Mouse (Mus musculus) hematopoietic stem cell, adult 5-6 weeks (primary cell): ENCODE measurements around the gene Akap2. TPM values are rescaled to one million over a fixed set of nuclear protein-coding genes. Genes with fewer than 3 reads are reported as not detected.

Source experiments
- ATAC-seq, 2 experiments: fragments of 125-278 bp in 1 of 2; replicated peaks in 1 of 2; 2 replicates each; pipeline ENCODE4 v1.8.0; 2016 to 2017; ENCODE audit warnings: inconsistent platforms in 2 of 2, mild to moderate bottlenecking in 2 of 2, moderate number of reproducible peaks in 2 of 2, low read depth in 1 of 2, moderate TSS enrichment in 1 of 2; ENCODE audit not compliant: low FRiP score in 2 of 2, poor library complexity in 2 of 2, severe bottlenecking in 2 of 2, insufficient read depth in 1 of 2, low TSS enrichment in 1 of 2
- total RNA-seq: library from RNA; stranded (forward); fragments of 172-1452, 232-1000 nt; gene quantifications from 2 replicates; pipeline ENCODE4 v1.2.3, GENCODE M21; 2017

Gene Akap2
- total RNA-seq, 1 experiment from 2014 or later = under 0.01 TPM

GRCm38 (mm10) chr4:57837089-57837488 is 119.6 kb downstream of the Akap2 start:
- ATAC-seq = no peak

DNA sequence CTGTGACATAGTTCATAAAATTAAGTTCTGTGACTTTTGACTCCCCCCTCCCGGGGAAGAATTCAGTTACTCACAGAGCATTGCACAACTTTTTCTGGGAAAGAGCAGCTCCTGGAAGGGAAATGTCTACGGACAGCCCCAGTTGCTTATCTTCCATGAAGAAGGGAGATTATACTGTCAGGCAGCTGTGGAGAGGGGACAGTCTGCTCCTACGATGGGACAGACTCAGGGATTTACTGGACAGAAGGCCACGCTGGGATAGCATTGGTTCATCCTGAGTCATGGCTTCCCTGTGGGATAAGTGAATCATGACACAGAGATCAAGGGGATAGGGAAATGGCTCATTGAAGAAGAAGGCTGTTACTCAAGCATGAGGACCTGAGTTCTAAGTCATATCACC is 121.9 kb downstream of the Akap2 start:
- no peak for ATAC-seq

GRCm38 (mm10) chr4:57841911-57842310 is 124.5 kb downstream of the Akap2 start:
- no peak for ATAC-seq

- no peak for ATAC-seq
These were observed 125.2 kb downstream of the Akap2 start for GRCm38 (mm10) chr4:57842472-57843305.

GRCm38 (mm10) chr4:57845031-57845431 is 127.6 kb downstream of the Akap2 start:
- ATAC-seq = no peak

DNA sequence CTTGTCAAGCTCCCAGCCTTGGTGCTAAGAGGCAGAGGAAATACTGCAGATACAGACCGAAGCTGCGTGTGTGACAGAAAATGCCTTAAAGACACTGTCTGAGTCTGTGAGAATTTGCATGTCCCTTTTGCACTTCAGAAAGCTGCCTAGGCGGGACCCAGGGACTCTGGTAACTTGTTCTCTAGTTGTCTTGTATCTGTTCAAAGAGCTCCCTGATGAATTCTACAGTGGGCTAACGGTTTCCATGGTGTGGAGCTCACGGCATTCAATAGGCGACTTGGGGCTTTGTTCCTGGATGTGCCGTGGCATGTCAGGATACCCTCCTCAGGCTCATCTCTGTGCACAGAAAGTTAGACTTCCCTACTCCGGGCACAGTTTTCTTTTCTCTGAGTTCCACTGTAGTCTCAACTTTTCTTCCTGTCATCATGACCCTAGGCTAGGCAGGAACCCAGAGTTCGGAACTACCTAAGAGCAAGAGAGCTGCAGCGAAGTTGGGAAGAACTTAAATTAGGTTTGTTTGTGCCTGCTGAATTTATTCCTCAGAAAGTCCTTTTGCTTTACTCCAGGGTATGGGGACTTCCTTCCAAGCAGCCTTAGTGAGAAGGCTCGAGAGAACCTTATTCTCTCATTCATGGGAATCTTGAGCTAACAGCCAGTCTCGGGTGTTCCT is 128.2 kb downstream of the Akap2 start:
- ATAC-seq = no peak

GRCm38 (mm10) chr4:57846381-57846990 is 129.0 kb downstream of the Akap2 start:
- ATAC-seq = no peak

- no peak for ATAC-seq
These were observed 129.6 kb downstream of the Akap2 start for GRCm38 (mm10) chr4:57846991-57847422.

DNA sequence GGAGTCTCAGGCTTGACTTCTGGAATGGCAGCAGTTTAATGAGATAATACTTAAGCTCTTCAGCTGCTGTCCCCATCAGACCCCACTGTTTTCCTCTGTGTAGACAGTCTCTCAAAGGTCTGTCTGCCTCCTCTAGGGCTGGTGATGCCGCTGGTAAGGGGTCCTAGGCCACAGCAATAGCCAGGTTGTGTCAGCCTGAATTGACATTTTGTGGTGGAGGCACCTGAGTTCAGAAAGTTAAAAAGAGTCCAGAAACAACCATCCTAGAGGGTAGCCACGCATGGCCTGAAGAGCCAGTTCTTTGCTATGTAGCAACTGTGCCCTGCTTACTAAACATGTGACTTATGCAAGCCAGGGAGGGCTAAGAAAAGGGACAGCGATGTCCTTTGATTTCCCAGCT is 130.2 kb downstream of the Akap2 start:
- ATAC-seq = no peak

- no peak for ATAC-seq
These were observed 132.0 kb downstream of the Akap2 start for GRCm38 (mm10) chr4:57849465-57849864.

DNA sequence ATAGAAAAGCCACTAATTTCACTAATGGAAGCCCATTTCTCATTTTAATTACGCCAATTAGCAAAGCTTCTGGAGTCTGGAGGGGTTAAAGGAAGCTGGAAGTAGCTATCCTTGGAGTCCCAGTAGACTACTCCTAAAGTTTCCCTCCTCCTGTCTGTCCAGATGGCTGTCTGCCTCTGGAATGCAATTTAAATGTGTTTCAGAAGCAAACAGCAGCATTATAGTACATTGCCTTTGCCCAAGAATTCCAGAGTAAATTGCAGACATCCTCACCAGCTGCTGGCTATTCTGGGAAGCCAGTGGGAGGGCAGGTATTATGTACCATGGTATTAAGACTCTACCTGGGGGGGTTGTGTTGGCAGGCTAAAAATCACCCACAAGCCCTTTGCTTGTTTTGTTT is 134.3 kb downstream of the Akap2 start:
- ATAC-seq = no peak

DNA sequence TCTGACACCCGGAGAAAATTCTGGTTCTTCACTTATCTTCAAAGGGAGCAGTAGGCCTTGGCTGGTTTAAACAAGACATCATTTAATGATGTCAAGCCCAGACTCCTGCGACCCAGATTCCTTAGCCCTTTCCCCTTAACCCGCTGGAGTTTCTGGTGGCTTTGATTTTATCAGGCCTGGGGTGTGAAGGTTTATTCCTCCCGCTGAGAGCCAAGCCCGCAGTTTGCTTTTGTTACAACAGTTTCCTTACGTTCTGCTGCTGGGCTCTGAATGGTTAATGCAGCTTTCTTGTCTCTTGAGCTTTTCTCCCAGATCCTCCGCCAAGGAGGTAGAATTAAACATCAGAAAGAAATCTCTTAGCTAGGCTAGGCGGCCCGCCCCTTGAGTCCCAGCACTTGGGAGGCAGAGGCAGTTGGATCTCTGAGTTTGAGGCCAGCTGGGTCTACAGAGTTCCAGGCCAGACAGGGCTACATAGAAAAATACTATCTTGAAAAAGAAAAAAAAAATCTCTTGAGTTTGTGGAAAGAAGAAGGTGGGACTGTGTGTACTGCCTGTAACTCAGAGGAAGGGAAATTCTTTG is 135.1 kb downstream of the Akap2 start:
- ATAC-seq = no peak

DNA sequence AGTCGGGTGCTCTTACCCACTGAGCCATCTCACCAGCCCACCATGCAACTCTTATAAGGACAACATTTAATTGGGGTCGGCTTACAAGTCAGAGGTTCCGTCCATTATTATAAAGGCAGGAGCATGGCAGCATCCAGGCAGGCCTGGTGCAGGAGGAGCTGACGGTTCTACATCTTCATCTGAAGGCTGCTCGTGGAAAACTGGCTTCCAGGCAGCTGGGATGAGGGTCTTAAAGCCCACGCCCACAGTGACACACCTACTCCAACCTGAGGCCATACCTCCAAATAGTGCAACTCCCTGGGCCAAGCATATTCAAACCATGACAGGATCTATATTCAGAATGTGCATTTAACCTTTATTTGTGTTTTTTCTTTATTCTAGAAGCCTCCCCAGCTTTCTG is 136.7 kb downstream of the Akap2 start:
- ATAC-seq = no peak

GRCm38 (mm10) chr4:57855281-57855941 is 138.0 kb downstream of the Akap2 start:
- ATAC-seq = peak; percentile 61 to 76; a peak in 2 of 4 replicates

DNA sequence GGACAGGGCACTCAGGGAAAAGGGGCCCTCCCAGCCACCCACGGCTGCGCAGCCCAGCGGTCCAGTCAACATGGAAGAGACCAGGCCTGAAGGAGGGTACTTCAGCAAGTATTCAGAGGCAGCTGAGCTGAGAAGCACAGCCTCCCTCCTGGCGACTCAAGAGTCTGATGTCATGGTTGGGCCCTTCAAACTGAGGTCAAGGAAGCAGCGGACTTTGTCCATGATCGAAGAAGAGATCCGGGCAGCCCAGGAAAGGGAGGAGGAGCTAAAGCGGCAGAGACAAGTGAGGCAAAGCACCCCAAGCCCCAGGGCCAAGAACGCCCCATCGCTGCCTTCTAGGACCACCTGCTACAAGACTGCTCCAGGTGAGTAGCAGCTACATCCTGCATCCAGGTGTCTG is 139.2 kb downstream of the Akap2 start:
- no peak for ATAC-seq

DNA sequence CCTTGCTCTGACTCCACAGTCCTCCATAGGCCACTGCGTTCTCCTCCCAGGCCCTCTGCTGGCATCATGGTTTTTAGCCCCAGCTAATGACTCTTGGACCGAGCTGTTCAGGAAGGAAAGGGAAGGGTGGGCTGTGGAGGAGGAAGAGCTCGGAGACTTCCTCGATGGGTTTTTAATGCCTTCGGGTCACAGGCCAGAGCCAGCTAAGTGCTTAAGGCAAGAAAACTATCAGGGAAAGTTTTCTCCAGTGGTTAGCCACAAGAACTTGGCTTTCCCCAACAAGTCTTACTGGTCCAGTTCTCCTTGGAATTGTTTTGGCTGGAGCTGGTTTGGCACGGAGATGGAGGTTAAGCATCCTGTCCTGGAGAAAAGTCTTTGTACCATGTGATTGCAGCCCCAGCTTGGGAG is 142.8 kb downstream of the Akap2 start:
- ATAC-seq = no peak

DNA sequence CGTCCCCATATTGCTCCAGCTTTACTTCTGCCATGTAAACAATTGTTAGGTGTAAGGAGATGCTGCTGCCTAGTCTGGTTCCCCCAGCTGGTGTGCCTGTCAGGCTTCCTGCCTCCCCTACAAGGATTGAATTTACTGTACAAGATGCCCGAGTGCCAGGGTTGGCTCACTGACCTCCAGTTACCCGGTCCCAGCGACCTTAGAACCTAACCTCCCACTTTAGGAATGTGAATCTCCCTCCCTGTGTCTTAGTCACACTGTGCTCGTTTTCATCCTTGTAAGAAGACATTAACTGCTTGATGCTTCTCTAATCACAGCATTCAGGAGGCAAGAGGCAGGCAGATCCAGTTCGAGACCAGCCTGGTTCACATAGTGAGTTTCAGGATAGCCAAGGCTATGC is 143.7 kb downstream of the Akap2 start:
- no peak for ATAC-seq
